Mouse (Mus musculus) myocyte (in vitro differentiated cells): ENCODE results near the gene Cd160. TPM values are rescaled to one million over a fixed set of nuclear protein-coding genes. Genes with fewer than 3 reads are reported as not detected.

Experiments
- H3K27me3 ChIP-seq: one replicate; pipeline ENCODE4 v1.6.1; 2011; ENCODE audit not compliant: control insufficient read depth, insufficient read depth, insufficient read length
- H3K36me3 ChIP-seq: one replicate; pipeline ENCODE4 v1.6.1; 2011; ENCODE audit not compliant: control insufficient read depth, insufficient read depth
- H3K4me2 ChIP-seq: one replicate; pipeline ENCODE4 v1.6.1; 2011; ENCODE audit warnings: low read depth, control low read depth
- H3K4me3 ChIP-seq: one replicate; pipeline ENCODE4 v1.5.1; 2011; ENCODE audit warnings: mild to moderate bottlenecking, control low read depth, moderate library complexity
- H3K79me2 ChIP-seq: one replicate; pipeline ENCODE4 v1.6.1; 2011; ENCODE audit not compliant: control insufficient read depth, insufficient read depth
- H3ac ChIP-seq: one replicate; pipeline ENCODE4 v1.6.1; 2011; ENCODE audit not compliant: control insufficient read depth, insufficient read length
- CEBPB ChIP-seq: IDR thresholded peaks from 2 replicates; pipeline ENCODE4 v1.6.1; 2011; ENCODE audit warnings: mild to moderate bottlenecking, moderate library complexity; ENCODE audit not compliant: poor library complexity, insufficient read depth, severe bottlenecking
- E2F4 ChIP-seq: IDR thresholded peaks from one replicate; pipeline ENCODE4 v1.6.1; 2011; ENCODE audit warnings: mild to moderate bottlenecking, control low read depth, moderate library complexity; ENCODE audit not compliant: insufficient read depth
- MAX ChIP-seq: IDR thresholded peaks from one replicate; pipeline ENCODE4 v1.6.1; 2011; ENCODE audit warnings: low read depth, mild to moderate bottlenecking, control low read depth
- MYOD1 ChIP-seq, 3 experiments: IDR thresholded peaks; one replicate each; pipeline ENCODE4 v1.6.1; 2011; ENCODE audit warnings: control low read depth in 2 of 3, low read depth in 2 of 3, mild to moderate bottlenecking in 2 of 3, moderate library complexity in 1 of 3; ENCODE audit not compliant: insufficient read length in 2 of 3, control insufficient read depth in 1 of 3
- MYOG ChIP-seq, 3 experiments: IDR thresholded peaks; one replicate each; pipeline ENCODE4 v1.6.1; 2011; ENCODE audit warnings: control low read depth in 2 of 3, low read depth in 2 of 3, mild to moderate bottlenecking in 2 of 3; ENCODE audit not compliant: insufficient read length in 2 of 3, control insufficient read depth in 1 of 3, insufficient read depth in 1 of 3
- POLR2A ChIP-seq: IDR thresholded peaks from one replicate; pipeline ENCODE4 v1.6.1; 2011; ENCODE audit warnings: low read depth, mild to moderate bottlenecking, control low read depth, moderate library complexity; ENCODE audit not compliant: insufficient read length
- POLR2AphosphoS2 ChIP-seq: IDR thresholded peaks from one replicate; pipeline ENCODE4 v1.6.1; 2011; ENCODE audit warnings: low read depth, control low read depth; ENCODE audit not compliant: insufficient read length
- REST ChIP-seq: IDR thresholded peaks from one replicate; pipeline ENCODE4 v1.6.1; 2011; ENCODE audit warnings: mild to moderate bottlenecking, control low read depth, moderate library complexity; ENCODE audit not compliant: insufficient read depth, insufficient read length
- SRF ChIP-seq: IDR thresholded peaks from one replicate; pipeline ENCODE4 v1.6.1; 2011; ENCODE audit warnings: low read depth; ENCODE audit not compliant: control insufficient read depth, insufficient read length
- TCF12 ChIP-seq: IDR thresholded peaks from one replicate; pipeline ENCODE4 v1.6.1; 2011; ENCODE audit warnings: mild to moderate bottlenecking, control low read depth; ENCODE audit not compliant: poor library complexity, insufficient read depth, severe bottlenecking
- TCF3 ChIP-seq: IDR thresholded peaks from one replicate; pipeline ENCODE4 v1.6.1; 2011; ENCODE audit warnings: low read depth, control low read depth; ENCODE audit not compliant: insufficient read length
- USF1 ChIP-seq: IDR thresholded peaks from one replicate; pipeline ENCODE4 v1.6.1; 2011; ENCODE audit warnings: low read depth, mild to moderate bottlenecking, control low read depth, moderate library complexity
- polyA plus RNA-seq: library from polyadenylated mRNA; unstranded; fragments of >200 nt; fragmentation: generic; extraction: Trizol; gene quantifications from one replicate; pipeline ENCODE4 v1.2.1, GENCODE M21; 2012; ENCODE audit warnings: missing spikeins

Gene Cd160
- 0.06 TPM for polyA plus RNA-seq

DNA sequence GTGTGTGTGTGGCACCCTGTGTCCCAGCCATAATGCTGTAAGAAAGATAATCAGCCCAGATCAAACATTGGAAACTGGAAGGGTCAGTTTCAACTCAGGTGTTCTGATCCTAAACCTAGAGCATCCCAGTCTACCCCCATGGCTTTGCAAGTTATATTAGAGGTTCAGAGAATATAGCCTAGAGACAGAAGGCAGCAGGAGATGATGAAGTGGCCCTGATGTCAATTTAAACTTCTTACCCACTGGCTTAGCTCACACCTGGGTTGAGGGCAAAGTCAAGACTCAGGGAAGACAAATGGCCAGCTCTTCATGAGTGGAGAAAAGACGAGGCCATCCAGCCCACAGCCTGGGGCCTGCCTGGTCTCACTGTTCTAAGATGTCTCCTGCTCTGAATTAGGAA lies at the start of gene Cd160, which contains the start of gene Pdzk1:
TSS of gene Cd160 (minus strand) at position 368 of the 400 bp plus-strand sequence.
TSS of gene Pdzk1 (plus strand) at position 301 of the 400 bp plus-strand sequence.
- Histone ChIP-seq H3K4me3 (no peak within 1 kb of the TSS), H3K27me3 (peaks cover 36% of the 10 kb centered on the region), H3K36me3 (no peaks in the 10 kb centered on the region), H3K79me2 (no peaks in the 10 kb centered on the region), H3ac (no peak within 1 kb of the TSS), H3K4me2 (no peak within 1 kb of the TSS)
- TF ChIP-seq REST: no peak
- no peak for TF ChIP-seq MAX
- TF ChIP-seq POLR2A: no peak
- TF ChIP-seq CEBPB: no peak
- TF ChIP-seq MYOD1 (IDR thresholded peaks at IDR 0.05; ENCODE audit: control insufficient read depth in 1 of 3, insufficient read length in 2 of 3, low read depth in 2 of 3): no peak
- no peak for TF ChIP-seq USF1
- TF ChIP-seq E2F4: no peak
- no peak for TF ChIP-seq MYOG (IDR thresholded peaks at IDR 0.05; ENCODE audit: control insufficient read depth in 1 of 3, insufficient read depth in 1 of 3, insufficient read length in 2 of 3, low read depth in 2 of 3)
- no peak for TF ChIP-seq TCF12

DNA sequence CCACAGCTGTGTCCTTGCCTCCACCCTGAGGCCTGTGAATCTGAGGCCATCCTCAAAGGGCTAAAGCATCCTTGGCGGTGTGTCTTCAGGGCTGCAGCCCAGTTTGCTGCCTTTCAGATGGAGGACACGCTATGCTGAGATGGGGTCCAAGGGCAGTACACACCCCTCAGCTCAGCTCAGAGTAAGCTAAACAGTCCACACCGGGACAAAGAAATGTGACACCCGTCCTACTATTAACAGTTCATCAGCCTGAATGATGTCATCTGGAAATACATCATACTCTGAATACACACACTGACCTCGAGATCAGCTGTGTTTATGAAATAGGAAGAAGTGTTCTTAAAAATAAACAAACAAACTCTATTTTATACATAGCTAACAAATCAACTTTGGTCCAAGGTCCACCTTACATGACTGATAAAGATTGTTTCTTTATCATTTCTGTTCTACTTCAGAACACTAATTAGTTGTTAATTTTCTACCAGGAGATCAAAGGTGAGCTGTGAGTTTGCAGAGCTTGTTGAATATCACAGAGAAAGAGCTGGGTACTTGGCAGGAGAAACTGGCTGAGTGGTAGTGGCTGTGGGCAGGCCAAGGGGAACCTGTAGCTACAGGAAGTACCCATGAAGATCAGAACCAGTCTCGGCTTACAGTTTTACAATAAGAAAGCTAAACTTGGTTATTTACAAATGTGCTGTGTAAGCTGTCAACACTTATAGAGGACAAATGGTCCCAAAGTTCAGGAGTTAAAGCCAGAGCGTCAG lies 45.8 kb upstream of the Cd160 start:
- Histone ChIP-seq H3K36me3 (peaks cover 27% of the 10 kb centered on the region), H3K4me2 (no peak overlapping the region), H3K79me2 (no peaks in the 10 kb centered on the region), H3ac (no peak overlapping the region), H3K27me3 (no peaks in the 10 kb centered on the region), H3K4me3 (no peak overlapping the region)
- no peak for TF ChIP-seq CEBPB
- no peak for TF ChIP-seq MYOD1 (IDR thresholded peaks at IDR 0.05; ENCODE audit: control insufficient read depth in 1 of 3, insufficient read length in 2 of 3, low read depth in 2 of 3)
- no peak for TF ChIP-seq MYOG (IDR thresholded peaks at IDR 0.05; ENCODE audit: control insufficient read depth in 1 of 3, insufficient read depth in 1 of 3, insufficient read length in 2 of 3, low read depth in 2 of 3)
- no peak for TF ChIP-seq POLR2AphosphoS2
- no peak for TF ChIP-seq TCF12
- TF ChIP-seq SRF: no peak

DNA sequence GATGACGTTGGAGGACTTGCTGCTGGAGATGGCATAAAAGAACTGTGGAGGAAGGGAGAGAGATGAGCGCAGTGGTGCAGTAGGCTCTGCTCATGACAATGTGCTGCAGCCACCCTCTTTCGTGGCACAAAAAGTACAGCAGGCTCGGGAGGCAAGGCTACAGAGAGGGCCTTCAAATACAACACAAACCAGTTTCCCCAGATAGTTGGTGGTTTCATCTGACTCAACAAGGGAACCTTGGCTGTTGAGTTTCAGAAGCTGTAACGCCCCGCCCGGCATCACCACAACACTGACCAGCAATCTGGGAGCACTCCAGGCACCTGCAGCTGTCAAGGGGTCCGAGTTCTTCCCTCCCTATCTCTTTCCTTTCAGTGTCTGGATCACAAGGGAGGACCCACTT lies 43.4 kb upstream of the Cd160 start:
- H3K4me3 ChIP-seq: no peak overlapping the region
- H3K36me3 ChIP-seq: peaks cover 30% of the 10 kb centered on the region
- no peak overlapping the region for H3K4me2 ChIP-seq
- no peaks in the 10 kb centered on the region for H3K79me2 ChIP-seq
- H3ac ChIP-seq: no peak overlapping the region
- TF ChIP-seq MYOD1 (IDR thresholded peaks at IDR 0.05; ENCODE audit: control insufficient read depth in 1 of 3, insufficient read length in 2 of 3, low read depth in 2 of 3) (peak in 2 of 3 experiments; percentile 3 to 46), POLR2AphosphoS2 (no peak), POLR2A (no peak), USF1 (no peak), MAX (no peak), MYOG (IDR thresholded peaks at IDR 0.05; ENCODE audit: control insufficient read depth in 1 of 3, insufficient read depth in 1 of 3, insufficient read length in 2 of 3, low read depth in 2 of 3) (peak in 1 of 3 experiments; percentile 12)
- no peaks in the 10 kb centered on the region for H3K27me3 ChIP-seq

GRCm38 (mm10) chr3:96871070-96871469 lies 41.9 kb upstream of the Cd160 start:
- Histone ChIP-seq H3ac (no peak overlapping the region), H3K4me3 (no peak overlapping the region), H3K79me2 (no peaks in the 10 kb centered on the region), H3K4me2 (no peak overlapping the region), H3K36me3 (peaks cover 27% of the 10 kb centered on the region), H3K27me3 (no peaks in the 10 kb centered on the region)
- no peak for TF ChIP-seq E2F4

- Histone ChIP-seq H3K36me3 (peaks cover 27% of the 10 kb centered on the region), H3K27me3 (no peaks in the 10 kb centered on the region), H3ac (no peak overlapping the region), H3K79me2 (no peaks in the 10 kb centered on the region), H3K4me2 (no peak overlapping the region), H3K4me3 (no peak overlapping the region)
- no peak for TF ChIP-seq E2F4
- TF ChIP-seq MYOG (IDR thresholded peaks at IDR 0.05; ENCODE audit: control insufficient read depth in 1 of 3, insufficient read depth in 1 of 3, insufficient read length in 2 of 3, low read depth in 2 of 3): no peak
- no peak for TF ChIP-seq SRF
- no peak for TF ChIP-seq REST
- TF ChIP-seq CEBPB: no peak
- no peak for TF ChIP-seq TCF3
- TF ChIP-seq POLR2AphosphoS2: no peak
- no peak for TF ChIP-seq USF1
- no peak for TF ChIP-seq TCF12
- TF ChIP-seq MYOD1 (IDR thresholded peaks at IDR 0.05; ENCODE audit: control insufficient read depth in 1 of 3, insufficient read length in 2 of 3, low read depth in 2 of 3): no peak
- TF ChIP-seq MAX: no peak
- TF ChIP-seq POLR2A: no peak
Observed at GRCm38 (mm10) chr3:96870270-96870669, 41.1 kb upstream of the Cd160 start.
